Mouse (Mus musculus) frontal cortex, postnatal 36 days (tissue): ENCODE measurements around the gene Vmn1r30.

Experiments
- DNase-seq, 2 experiments: peaks; one replicate each; pipeline ENCODE4 v3.0.0; 2022; ENCODE audit warnings: low spot score in 2 of 2

Vmn1r30 gene

GRCm38 (mm10) chr6:58443285-58443684 is at the start of gene Vmn1r30:
Vmn1r30 (minus strand) TSS chr6:58443385.
- DNase-seq: no peak

- DNase-seq: no peak
These were observed 32.0 kb upstream of the Vmn1r30 start, which contains the start of gene Vmn1r31 for GRCm38 (mm10) chr6:58475230-58475629. Vmn1r31 (minus strand) TSS chr6:58475330.
